Mouse (Mus musculus) right cerebral cortex, postnatal 10 days (tissue): ENCODE measurements around the gene Pdzd2.

Experiments used
- DNase-seq, 2 experiments: peaks; one replicate each; pipeline ENCODE4 v3.0.0; 2021; ENCODE audit warnings: low spot score in 2 of 2

Pdzd2 gene

GRCm38 (mm10) chr15:12577715-12578114 is 162.0 kb downstream of the Pdzd2 start:
- no peak for DNase-seq

GRCm38 (mm10) chr15:12577054-12577696 is 162.5 kb downstream of the Pdzd2 start:
- peak; percentile 49 to 50 for DNase-seq

GRCm38 (mm10) chr15:12573621-12574020 is 166.1 kb downstream of the Pdzd2 start:
- no peak for DNase-seq

GRCm38 (mm10) chr15:12571168-12571567 is 168.6 kb downstream of the Pdzd2 start:
- no peak for DNase-seq

GRCm38 (mm10) chr15:12566637-12567440 is 172.9 kb downstream of the Pdzd2 start:
- DNase-seq: no peak

GRCm38 (mm10) chr15:12565281-12565680 is 174.4 kb downstream of the Pdzd2 start:
- DNase-seq: no peak

GRCm38 (mm10) chr15:12560505-12560904 is 179.2 kb downstream of the Pdzd2 start:
- no peak for DNase-seq

- DNase-seq: no peak
Measured at GRCm38 (mm10) chr15:12557663-12558436, 181.9 kb downstream of the Pdzd2 start.

GRCm38 (mm10) chr15:12553211-12553610 is 186.5 kb downstream of the Pdzd2 start:
- no peak for DNase-seq

- no peak for DNase-seq
Measured at GRCm38 (mm10) chr15:12550919-12551318, 188.8 kb downstream of the Pdzd2 start.

GRCm38 (mm10) chr15:12550376-12550775 is 189.3 kb downstream of the Pdzd2 start:
- DNase-seq: no peak

GRCm38 (mm10) chr15:12549919-12550305 is 189.8 kb downstream of the Pdzd2 start:
- DNase-seq: no peak

GRCm38 (mm10) chr15:12549271-12549918 is 190.3 kb downstream of the Pdzd2 start:
- DNase-seq: no peak

GRCm38 (mm10) chr15:12548696-12549095 is 191.0 kb downstream of the Pdzd2 start:
- DNase-seq: no peak

GRCm38 (mm10) chr15:12547640-12548405 is 191.9 kb downstream of the Pdzd2 start:
- DNase-seq: no peak

- no peak for DNase-seq
Measured at GRCm38 (mm10) chr15:12546781-12547180, 192.9 kb downstream of the Pdzd2 start.

- no peak for DNase-seq
Measured at GRCm38 (mm10) chr15:12545671-12546070, 194.1 kb downstream of the Pdzd2 start.

- DNase-seq: no peak
Measured at GRCm38 (mm10) chr15:12545220-12545619, 194.5 kb downstream of the Pdzd2 start.

- DNase-seq: no peak
Measured at GRCm38 (mm10) chr15:12543686-12544325, 195.9 kb downstream of the Pdzd2 start.

- DNase-seq: no peak
Measured at GRCm38 (mm10) chr15:12542316-12542715, 197.4 kb downstream of the Pdzd2 start.
